9 mouse cellular contexts compared by ENCODE assay signal in genomic region chr9:59072076-59072777, GRCm38 (mm10). TPM values are rescaled to one million over a fixed set of nuclear protein-coding genes. Genes with fewer than 3 reads are reported as not detected.
DNase-seq lines count a peak whose midpoint lies in the region; ATAC-seq lines count a peak whose summit lies in the region.
"Had no signal": no experiment of that assay in that cellular context is flagged by ENCODE, and none has a peak within 500 bp of the region (broad histone marks: within the 10 kb centered on the region; RNA-seq: fewer than 3 reads in every experiment).

No protein-coding gene starts in this region.

- peaks cover 15 to 19% of the 10 kb centered on the region in 2 experiments for H3K4me1 ChIP-seq in heart, embryonic 14.5 days (ENCODE audit: control insufficient read depth in 2 of 2, insufficient read depth in 2 of 2, low read length in 2 of 2)
- H3K4me1 ChIP-seq in hindbrain, embryonic 10.5 days (replicated peaks) = peaks cover 32% of the 10 kb centered on the region
- H3K4me1 ChIP-seq in midbrain, embryonic 14.5 days (ENCODE audit: control insufficient read depth, insufficient read depth, low read length) = peaks cover 34% of the 10 kb centered on the region

- no peak overlapping the region for H3K4me3 ChIP-seq in heart, embryonic 14.5 days (ENCODE audit: control insufficient read depth in 1 of 2, insufficient read depth in 1 of 2, low read depth in 1 of 2, low read length in 2 of 2)
- peak overlapping the region; percentile 44 for H3K4me3 ChIP-seq in hindbrain, embryonic 10.5 days
- peak overlapping the region; percentile 25; the same call in 1 of the 2 replicates for H3K4me3 ChIP-seq in midbrain, embryonic 14.5 days (replicated peaks; ENCODE audit: low read depth, low read length)

- WGBS in heart, embryonic 14.5 days = 44% methylated on average over 14 of the region's 14 CpGs
- WGBS in hindbrain, embryonic 10.5 days = 32% methylated on average over 14 of the region's 14 CpGs
- WGBS in midbrain, embryonic 14.5 days = 3% methylated on average over 14 of the region's 14 CpGs

- peak overlapping the region; percentile 16; the same call in 1 of the 2 replicates for H3K4me2 ChIP-seq in heart, embryonic 14.5 days (ENCODE audit: low read length)
- H3K4me2 ChIP-seq in midbrain, embryonic 14.5 days (ENCODE audit: low read length) = peak overlapping the region; percentile 58

- no peak overlapping the region for H3K9ac ChIP-seq in heart, embryonic 14.5 days (ENCODE audit: low read length)
- H3K9ac ChIP-seq in midbrain, embryonic 14.5 days (replicated peaks; ENCODE audit: low read length) = peak overlapping the region; percentile 36; the same call in 1 of the 2 replicates

- DNase-seq in heart, adult 8-10 months (ENCODE audit: low spot score) = no peak
- DNase-seq in embryo, embryonic 10 days (ENCODE audit: low spot score) = peak; percentile 82
- DNase-seq in hindbrain, embryonic 10.5 days (ENCODE audit: low spot score) = peak; percentile 55
- peak; percentile 82 for DNase-seq in midbrain, embryonic 14.5 days
- DNase-seq in thymus, postnatal 0 days (ENCODE audit: low spot score) = no peak
- DNase-seq in ovary, postnatal 36 days (ENCODE audit: low spot score) = no peak
- DNase-seq in ovary, postnatal 14 days (ENCODE audit: low spot score) = no peak
- DNase-seq: adrenal gland, postnatal 10 days had no signal

- no peak for ATAC-seq in heart, embryonic 14.5 days (ENCODE audit: insufficient number of reproducible peaks, insufficient read depth, low FRiP score, low read depth)
- no peak; the same call in 1 of the 2 replicates for ATAC-seq in midbrain, embryonic 14.5 days (ENCODE audit: low FRiP score, low TSS enrichment)

- no peaks in the 10 kb centered on the region for H3K36me3 ChIP-seq in heart, embryonic 14.5 days (ENCODE audit: control insufficient read depth, insufficient read depth, low read length)
- H3K36me3 ChIP-seq in hindbrain, embryonic 10.5 days = no peaks in the 10 kb centered on the region
- H3K36me3 ChIP-seq in midbrain, embryonic 14.5 days (ENCODE audit: control insufficient read depth, insufficient read depth, low read length) = no peaks in the 10 kb centered on the region

- no peaks in the 10 kb centered on the region for H3K9me3 ChIP-seq in heart, embryonic 14.5 days (ENCODE audit: control insufficient read depth, low read length)
- H3K9me3 ChIP-seq in hindbrain, embryonic 10.5 days = no peaks in the 10 kb centered on the region
- H3K9me3 ChIP-seq in midbrain, embryonic 14.5 days (ENCODE audit: control insufficient read depth, low read length) = no peaks in the 10 kb centered on the region

- H3K27ac ChIP-seq in heart, embryonic 14.5 days (replicated peaks in 1 of 2; ENCODE audit: control insufficient read depth in 1 of 2, insufficient read depth in 1 of 2, low read depth in 2 of 2, low read length in 2 of 2) = peak overlapping the region in 1 of 2 experiments; percentile 22; a peak in 1 of 4 replicates
- peak overlapping the region; percentile 68 for H3K27ac ChIP-seq in hindbrain, embryonic 10.5 days
- peak overlapping the region; percentile 83 for H3K27ac ChIP-seq in midbrain, embryonic 14.5 days (replicated peaks; ENCODE audit: low read depth, low read length)

- no peaks in the 10 kb centered on the region for H3K27me3 ChIP-seq in heart, embryonic 14.5 days (ENCODE audit: control insufficient read depth, insufficient read depth, low read length)
- H3K27me3 ChIP-seq in hindbrain, embryonic 10.5 days (ENCODE audit: insufficient read depth, poor library complexity, severe bottlenecking) = no peaks in the 10 kb centered on the region
- no peaks in the 10 kb centered on the region for H3K27me3 ChIP-seq in midbrain, embryonic 14.5 days (ENCODE audit: control insufficient read depth, insufficient read depth, low read length)

RNA-seq across cellular contexts. Expression of gene Neo1, which starts 36.0 kb away (rescaled TPM):
- polyA plus RNA-seq in heart, embryonic 14.5 days (2014; fragmentation: Nextera tagmentation; extraction: Ambion mirVana) = 33.9 and 35.1 TPM in 2 replicates
- total RNA-seq in heart, adult 8-10 months (2022) = 10 to 100 TPM; 43.4 to 53.8 (median 45.1) TPM
- polyA plus RNA-seq in hindbrain, embryonic 10.5 days (2016; fragmentation: Nextera tagmentation; extraction: Ambion mirVana) = 34.5 and 36.5 TPM in 2 replicates
- polyA plus RNA-seq in midbrain, embryonic 14.5 days (2014; fragmentation: Nextera tagmentation; extraction: Ambion mirVana) = 48.8 and 59.7 TPM in 2 replicates
- 2.1 TPM in 2 replicates for polyA plus RNA-seq in thymus, postnatal 0 days (2015; fragmentation: Nextera tagmentation; extraction: Ambion mirVana)

Comparison
In these comparisons a context has a peak if more than half of its experiments do, and no peak if none do; other contexts are left out.
1. H3K4me3 ChIP-seq: peak in hindbrain, embryonic 10.5 days (single experiment) and midbrain, embryonic 14.5 days (single experiment); none in heart, embryonic 14.5 days (0 of 2).
2. DNase-seq: peak in embryo, embryonic 10 days (single experiment), hindbrain, embryonic 10.5 days (single experiment) and midbrain, embryonic 14.5 days (single experiment); none in heart, adult 8-10 months (single experiment), thymus, postnatal 0 days (single experiment), ovary, postnatal 36 days (single experiment) and ovary, postnatal 14 days (single experiment).
3. RNA of gene Neo1, which starts 36.0 kb away (polyA plus RNA-seq): 48.8 to 59.7 TPM in midbrain, embryonic 14.5 days, 34.5 to 36.5 TPM in hindbrain, embryonic 10.5 days and 33.9 to 35.1 TPM in heart, embryonic 14.5 days; 2.1 TPM in thymus, postnatal 0 days; every median in the first group is over 10 times any median in the second.